Mouse (Mus musculus) stomach, postnatal 0 days (tissue): Measurements from ENCODE around the gene Megf8.

ENCODE experiments used
- CTCF ChIP-seq: IDR thresholded peaks from 2 replicates; pipeline ENCODE4 v1.5.1; 2016; ENCODE audit warnings: antibody characterized with exemption, low read depth, mild to moderate bottlenecking, moderate library complexity
- EP300 ChIP-seq: optimal IDR thresholded peaks from 2 replicates; pipeline ENCODE3; 2016; ENCODE audit warnings: antibody characterized with exemption

GRCm38 (mm10) chr7:25381284-25381680, 64.3 kb downstream of the Megf8 start:
- TF ChIP-seq CTCF: no peak
- no peak for TF ChIP-seq EP300
